Mouse (Mus musculus): ENCODE data around the gene Krtap13-1. TPM values are rescaled to one million over a fixed set of nuclear protein-coding genes. Genes with fewer than 3 reads are reported as not detected.

The Krtap13-1 gene
- total RNA-seq, 2 experiments from 2014 or later = not detected

Other genes starting within 250 kb of the Krtap13-1 start
- not detected for gene Cldn17, start 221.9 kb upstream of the Krtap13-1 start, total RNA-seq (2021)
- not detected for gene Cldn8, start 165.7 kb upstream of the Krtap13-1 start, total RNA-seq (2021)
- not detected for gene Krtap24-1, start 116.6 kb upstream of the Krtap13-1 start, total RNA-seq (2021)
- gene 2310079G19Rik, start 101.2 kb upstream of the Krtap13-1 start, total RNA-seq (2021) = not detected
- not detected for gene Krtap26-1, start 81.1 kb upstream of the Krtap13-1 start, total RNA-seq (2021)
- gene Krtap27-1, start 57.2 kb upstream of the Krtap13-1 start, total RNA-seq (2021) = not detected
- gene 2310061N02Rik, start 20.9 kb upstream of the Krtap13-1 start, total RNA-seq (2021) = not detected
- gene Krtap13, start 22.8 kb downstream of the Krtap13-1 start, total RNA-seq (2021) = not detected
- not detected for gene 2310034C09Rik, start 30.0 kb downstream of the Krtap13-1 start, total RNA-seq (2021)
- not detected for gene 2310057N15Rik, start 45.3 kb downstream of the Krtap13-1 start, total RNA-seq (2021)
- not detected for gene Gm5965, start 49.0 kb downstream of the Krtap13-1 start, total RNA-seq (2021)
- not detected for gene Gm20741, start 83.4 kb downstream of the Krtap13-1 start, total RNA-seq (2021)
- not detected for gene Krtap15, start 91.4 kb downstream of the Krtap13-1 start, total RNA-seq (2021)
- not detected for gene Krtap14, start 97.3 kb downstream of the Krtap13-1 start, total RNA-seq (2021)
- not detected for gene Krtap19-1, start 140.5 kb downstream of the Krtap13-1 start, total RNA-seq (2021)
- not detected for gene Krtap19-2, start 145.4 kb downstream of the Krtap13-1 start, total RNA-seq (2021)
- gene Krtap19-3, start 149.2 kb downstream of the Krtap13-1 start, total RNA-seq (2021) = not detected
- gene Krtap19-4, start 156.2 kb downstream of the Krtap13-1 start, total RNA-seq (2021) = not detected
- gene Krtap19-5, start 167.6 kb downstream of the Krtap13-1 start, total RNA-seq (2021) = not detected
- not detected for gene Krtap19-9b, start 203.4 kb downstream of the Krtap13-1 start, total RNA-seq (2021)
- not detected for gene Krtap16-3, start 234.0 kb downstream of the Krtap13-1 start, total RNA-seq (2021)

Data from heart, postnatal 25 days (tissue).